Mouse (Mus musculus): ENCODE data around the gene Gm10563. TPM values are rescaled to one million over a fixed set of nuclear protein-coding genes. Genes with fewer than 3 reads are reported as not detected.
A peak's percentile ranks its signal among the peaks of the same experiment; 100 is the strongest.
"Not testable (repeated sequence)": the region's sequence is repeated elsewhere in the genome, so short reads cannot be mapped to it uniquely, and the experiment has no call there.

The Gm10563 gene
- polyA plus RNA-seq, 1 experiment, result not detected

DNA sequence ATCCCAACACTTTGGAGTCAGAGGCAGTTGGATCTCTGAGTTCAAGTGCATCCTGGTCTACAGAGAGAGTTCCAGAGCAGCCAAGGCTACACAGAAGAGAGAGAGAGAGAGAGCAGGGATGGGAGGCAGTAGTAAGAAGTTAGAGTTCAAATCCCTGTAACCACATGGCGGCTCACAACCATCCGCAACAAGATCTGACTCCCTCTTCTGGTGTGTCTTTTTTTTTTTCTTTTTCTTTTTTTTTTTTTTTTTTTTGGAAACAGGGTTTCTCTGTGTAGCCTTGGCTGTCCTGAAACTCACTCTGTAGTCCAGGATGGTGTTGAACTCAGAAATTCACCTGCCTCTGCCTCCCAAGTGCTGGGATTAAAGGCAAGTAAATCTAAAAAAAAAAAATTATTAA is 26.9 kb upstream of the Gm10563 start:
- Histone ChIP-seq H3K4me1 (ENCODE audit: control insufficient read depth, insufficient read depth, low read length) (no peaks in the 10 kb centered on the region; the same call in 1 of the 2 replicates), H3K4me3 (replicated peaks; ENCODE audit: control insufficient read depth, low read depth, low read length) (no peak overlapping the region), H3K27ac (ENCODE audit: control insufficient read depth, insufficient read depth, low read depth, low read length, poor library complexity) (no peak overlapping the region)
- TF ChIP-seq POLR2A (IDR thresholded peaks at IDR 0.05; ENCODE audit: borderline replicate concordance, control insufficient read depth, low read depth, low read length) (no peak), CTCF (IDR thresholded peaks at IDR 0.05; ENCODE audit: control insufficient read depth, insufficient read depth, low read length) (no peak)
- 43% methylated on average over 2 of the region's 2 CpGs for WGBS

GRCm38 (mm10) chr4:155670236-155670635 is 25.0 kb upstream of the Gm10563 start:
- 77% methylated on average over 4 of the region's 4 CpGs for WGBS
- not testable (repeated sequence) for H3K4me1 ChIP-seq (ENCODE audit: control insufficient read depth, insufficient read depth, low read length); H3K4me3 ChIP-seq (replicated peaks; ENCODE audit: control insufficient read depth, low read depth, low read length); H3K27ac ChIP-seq (ENCODE audit: control insufficient read depth, insufficient read depth, low read depth, low read length, poor library complexity)

DNA sequence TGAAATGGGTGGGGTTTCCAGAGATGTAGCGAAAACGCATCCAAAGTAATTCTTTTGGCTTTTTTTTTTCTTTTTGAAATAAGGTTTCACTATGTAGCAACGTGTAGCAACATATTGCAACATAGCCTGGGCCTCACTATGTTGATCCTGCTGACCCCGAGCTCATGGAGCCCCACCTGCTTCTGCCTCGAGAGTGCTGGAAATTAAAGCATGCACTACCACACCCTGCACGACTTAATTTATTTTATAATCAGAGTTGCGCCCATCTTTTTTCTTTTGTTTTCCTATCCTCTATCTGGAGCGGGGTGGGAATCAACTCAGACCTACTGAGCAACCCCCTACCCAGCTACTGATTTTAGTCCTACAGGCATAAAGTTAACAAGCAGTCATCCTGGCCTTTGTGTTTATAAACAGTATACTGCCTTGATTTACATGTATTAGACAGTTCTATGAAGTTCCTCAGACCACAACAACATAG is 24.4 kb upstream of the Gm10563 start:
- no peaks in the 10 kb centered on the region; the same call in 1 of the 2 replicates for H3K4me1 ChIP-seq (ENCODE audit: control insufficient read depth, insufficient read depth, low read length)
- 4% methylated on average over 8 of the region's 8 CpGs for WGBS
- peak overlapping the region; percentile 81 for H3K4me3 ChIP-seq (replicated peaks; ENCODE audit: control insufficient read depth, low read depth, low read length)
- H3K27ac ChIP-seq (ENCODE audit: control insufficient read depth, insufficient read depth, low read depth, low read length, poor library complexity), result no peak overlapping the region
- TF ChIP-seq POLR2A (IDR thresholded peaks at IDR 0.05; ENCODE audit: borderline replicate concordance, control insufficient read depth, low read depth, low read length) (no peak), CTCF (IDR thresholded peaks at IDR 0.05; ENCODE audit: control insufficient read depth, insufficient read depth, low read length) (no peak)

DNA sequence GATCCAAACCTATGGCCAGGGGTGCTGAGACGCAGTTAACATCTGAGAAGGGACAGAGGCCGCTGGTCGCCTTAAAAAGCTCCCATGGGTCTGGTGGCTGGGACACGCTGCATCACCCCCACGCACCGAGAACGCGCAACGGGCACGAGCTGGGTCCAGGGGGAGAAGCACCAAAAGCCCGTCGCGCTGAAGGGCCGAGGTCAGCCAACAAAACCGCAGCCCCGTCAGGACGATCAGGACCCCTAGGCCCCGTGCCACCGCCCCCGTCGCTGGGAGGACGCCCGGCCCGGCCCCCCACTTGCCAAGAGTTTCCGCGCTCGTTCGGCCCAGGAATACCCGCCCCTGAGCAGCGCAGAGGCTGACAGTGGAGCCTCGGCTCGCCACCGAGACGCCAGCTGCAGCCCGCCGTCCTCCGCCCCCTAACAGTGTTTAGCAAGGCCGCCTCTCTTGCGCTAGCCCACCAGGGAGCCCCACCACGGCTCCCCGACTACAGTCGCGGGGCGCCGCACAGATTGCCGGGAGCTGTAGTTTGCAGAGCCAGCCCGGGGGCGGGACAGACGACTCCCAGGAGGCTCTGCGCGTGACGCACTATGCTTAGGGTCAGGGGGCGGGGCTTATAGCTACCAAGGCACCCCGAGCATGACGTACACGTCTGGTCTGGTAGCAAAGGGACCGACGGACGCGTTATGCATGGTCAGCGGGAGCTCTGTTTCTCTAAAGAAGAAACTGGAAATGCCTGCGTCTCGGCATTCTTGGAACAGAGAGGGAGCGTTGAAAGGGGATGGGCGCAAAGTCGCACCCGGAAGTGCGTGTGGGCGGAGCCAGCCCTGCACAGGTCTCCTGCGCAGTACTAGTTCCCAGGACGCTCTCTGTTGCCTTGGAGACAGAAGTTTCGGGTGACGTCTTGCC is 23.7 kb upstream of the Gm10563 start, which contains the start of gene Mib2:
Gene Mib2, minus strand, starts transcription at position 510 of the 909 bp plus-strand sequence.
- Histone ChIP-seq H3K4me1 (ENCODE audit: control insufficient read depth, insufficient read depth, low read length) (no peaks in the 10 kb centered on the region; the same call in 1 of the 2 replicates), H3K4me3 (replicated peaks; ENCODE audit: control insufficient read depth, low read depth, low read length) (peak within 1 kb of the TSS; percentile 81), H3K27ac (ENCODE audit: control insufficient read depth, insufficient read depth, low read depth, low read length, poor library complexity) (peak within 1 kb of the TSS; percentile 58)
- WGBS, result under 1% methylated on average over 73 of the region's 73 CpGs
- TF ChIP-seq CTCF (IDR thresholded peaks at IDR 0.05; ENCODE audit: control insufficient read depth, insufficient read depth, low read length) (no peak), POLR2A (IDR thresholded peaks at IDR 0.05; ENCODE audit: borderline replicate concordance, control insufficient read depth, low read depth, low read length) (peak; percentile 23; the same call in 1 of the 2 replicates)

DNA sequence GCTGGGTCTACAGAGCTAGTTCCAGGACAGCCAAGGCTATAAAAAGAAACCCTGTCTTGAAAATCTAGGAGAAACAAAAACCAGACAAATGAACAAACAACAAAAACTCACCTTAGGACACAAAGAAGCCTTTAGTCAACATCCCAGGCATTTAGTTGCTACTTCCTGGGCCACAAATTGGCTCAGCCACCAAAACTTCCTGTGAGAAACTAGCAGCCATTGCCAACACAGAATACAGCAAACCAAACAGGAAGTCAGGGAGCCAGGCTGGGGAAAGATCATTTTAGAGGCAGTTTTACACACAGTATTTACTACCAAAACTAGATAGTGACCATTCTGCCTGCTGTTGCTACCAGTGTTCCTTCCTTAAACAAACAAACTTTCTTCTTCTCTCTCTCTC is 21.7 kb upstream of the Gm10563 start:
- Histone ChIP-seq H3K27ac (ENCODE audit: control insufficient read depth, insufficient read depth, low read depth, low read length, poor library complexity) (no peak overlapping the region; the same call in 1 of the 2 replicates), H3K4me1 (ENCODE audit: control insufficient read depth, insufficient read depth, low read length) (no peaks in the 10 kb centered on the region; the same call in 1 of the 2 replicates), H3K4me3 (replicated peaks; ENCODE audit: control insufficient read depth, low read depth, low read length) (no peak overlapping the region)
- TF ChIP-seq CTCF (IDR thresholded peaks at IDR 0.05; ENCODE audit: control insufficient read depth, insufficient read depth, low read length) (no peak), POLR2A (IDR thresholded peaks at IDR 0.05; ENCODE audit: borderline replicate concordance, control insufficient read depth, low read depth, low read length) (no peak)

DNA sequence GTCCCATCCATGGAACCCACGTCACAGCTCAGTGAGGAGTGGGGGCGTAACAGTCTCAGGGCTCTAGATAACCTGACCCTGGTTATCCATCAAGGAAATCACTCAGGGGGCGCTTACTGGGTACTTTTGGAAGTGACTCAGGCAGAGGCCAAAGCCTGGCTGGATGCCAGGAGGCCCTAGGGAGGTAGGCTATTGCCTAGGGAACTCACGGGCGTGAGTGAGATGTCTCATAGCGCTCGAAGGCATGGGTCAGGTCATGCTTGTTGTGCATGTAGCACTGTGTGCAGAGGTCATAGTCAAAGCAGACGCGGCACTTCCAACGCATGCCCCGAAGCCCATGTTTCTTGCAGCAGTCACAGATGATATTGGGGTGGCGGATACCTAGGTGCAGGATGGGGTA is 15.4 kb upstream of the Gm10563 start:
- no peak overlapping the region for H3K4me3 ChIP-seq (replicated peaks; ENCODE audit: control insufficient read depth, low read depth, low read length)
- 89% methylated on average over 12 of the region's 12 CpGs for WGBS
- TF ChIP-seq POLR2A (IDR thresholded peaks at IDR 0.05; ENCODE audit: borderline replicate concordance, control insufficient read depth, low read depth, low read length), result no peak
- no peak for TF ChIP-seq CTCF (IDR thresholded peaks at IDR 0.05; ENCODE audit: control insufficient read depth, insufficient read depth, low read length)
- H3K4me1 ChIP-seq (ENCODE audit: control insufficient read depth, insufficient read depth, low read length), result no peaks in the 10 kb centered on the region
- no peak overlapping the region for H3K27ac ChIP-seq (ENCODE audit: control insufficient read depth, insufficient read depth, low read depth, low read length, poor library complexity)

- Histone ChIP-seq H3K4me1 (ENCODE audit: control insufficient read depth, insufficient read depth, low read length) (no peaks in the 10 kb centered on the region), H3K4me3 (replicated peaks; ENCODE audit: control insufficient read depth, low read depth, low read length) (no peak overlapping the region)
- no peak for TF ChIP-seq CTCF (IDR thresholded peaks at IDR 0.05; ENCODE audit: control insufficient read depth, insufficient read depth, low read length)
- TF ChIP-seq POLR2A (IDR thresholded peaks at IDR 0.05; ENCODE audit: borderline replicate concordance, control insufficient read depth, low read depth, low read length), result no peak
Measured at GRCm38 (mm10) chr4:155658961-155659360, 13.8 kb upstream of the Gm10563 start.

DNA sequence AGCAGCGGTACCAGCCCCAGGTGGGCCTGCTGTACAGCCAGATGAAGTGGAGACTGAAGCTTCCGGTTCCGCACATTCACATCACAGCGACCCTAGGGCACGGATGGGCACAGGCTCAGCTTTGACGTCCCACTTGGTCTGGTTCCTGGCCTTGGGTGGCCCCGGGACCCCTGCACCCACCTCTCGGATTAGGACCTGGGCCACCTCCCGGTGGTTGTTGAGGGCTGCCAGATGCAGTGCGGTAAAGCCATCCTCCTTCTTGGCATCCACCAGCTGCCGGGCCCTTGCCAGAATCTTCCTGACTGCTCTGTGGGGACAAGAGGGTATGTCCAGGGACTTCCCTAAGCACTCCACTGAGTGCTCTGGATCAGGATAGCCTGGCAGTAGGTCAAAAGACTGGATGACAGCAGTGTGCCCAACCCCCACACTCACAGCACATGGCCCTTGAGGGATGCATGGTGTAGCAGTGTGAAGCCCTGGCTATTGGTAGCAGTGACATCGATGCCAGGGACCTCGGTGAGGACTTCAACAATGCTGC is 11.1 kb upstream of the Gm10563 start:
- Histone ChIP-seq H3K4me1 (ENCODE audit: control insufficient read depth, insufficient read depth, low read length) (peaks cover 2% of the 10 kb centered on the region; the same call in 1 of the 2 replicates), H3K4me3 (replicated peaks; ENCODE audit: control insufficient read depth, low read depth, low read length) (no peak overlapping the region), H3K27ac (ENCODE audit: control insufficient read depth, insufficient read depth, low read depth, low read length, poor library complexity) (no peak overlapping the region)
- 93% methylated on average over 13 of the region's 13 CpGs for WGBS
- TF ChIP-seq CTCF (IDR thresholded peaks at IDR 0.05; ENCODE audit: control insufficient read depth, insufficient read depth, low read length) (no peak), POLR2A (IDR thresholded peaks at IDR 0.05; ENCODE audit: borderline replicate concordance, control insufficient read depth, low read depth, low read length) (no peak)

More at GRCm38 (mm10) chr4:155658961-155659360, 13.8 kb upstream of the Gm10563 start:
- WGBS, result 91% methylated on average over 10 of the region's 10 CpGs
- H3K27ac ChIP-seq (ENCODE audit: control insufficient read depth, insufficient read depth, low read depth, low read length, poor library complexity), result no peak overlapping the region

All from bone marrow, adult 2 months (tissue).